Mouse (Mus musculus) heart, embryonic 13.5 days (tissue): ENCODE results near the gene Tubgcp3. TPM values are rescaled to one million over a fixed set of nuclear protein-coding genes. Genes with fewer than 3 reads are reported as not detected.
"Not testable (repeated sequence)": the region's sequence is repeated elsewhere in the genome, so short reads cannot be mapped to it uniquely, and the experiment has no call there.

Experiments
- ATAC-seq: fragments of 200-750 bp; cut with Nextera tagmentation; 2 replicates; pipeline ENCODE4 v1.8.0; 2017; ENCODE audit warnings: moderate TSS enrichment; ENCODE audit not compliant: insufficient number of reproducible peaks, low FRiP score, low TSS enrichment; ENCODE audit errors: extremely low read depth
- H3K27ac ChIP-seq: fragments of 300-500 bp; sonication (generic); replicated peaks from 2 replicates; pipeline ENCODE4 v1.5.1; 2015; ENCODE audit warnings: moderate library complexity, mild to moderate bottlenecking, inconsistent platforms
- H3K27me3 ChIP-seq: fragments of 300-500 bp; sonication (generic); replicated peaks from 2 replicates; pipeline ENCODE4 v1.6.1; 2015; ENCODE audit warnings: mild to moderate bottlenecking, inconsistent platforms
- H3K36me3 ChIP-seq: fragments of 300-500 bp; sonication (generic); 2 replicates; pipeline ENCODE4 v1.6.1; 2015; ENCODE audit warnings: mild to moderate bottlenecking, inconsistent platforms
- H3K4me1 ChIP-seq: fragments of 300-500 bp; sonication (generic); 2 replicates; pipeline ENCODE4 v1.6.1; 2015; ENCODE audit warnings: inconsistent platforms
- H3K4me2 ChIP-seq: fragments of 300-500 bp; sonication (generic); 2 replicates; pipeline ENCODE4 v1.6.1; 2015; ENCODE audit warnings: inconsistent platforms, mild to moderate bottlenecking, moderate library complexity
- H3K4me3 ChIP-seq: fragments of 300-500 bp; sonication (generic); 2 replicates; pipeline ENCODE4 v1.5.1; 2015; ENCODE audit warnings: moderate library complexity, mild to moderate bottlenecking, inconsistent platforms
- H3K9ac ChIP-seq: fragments of 300-500 bp; sonication (generic); 2 replicates; pipeline ENCODE4 v1.6.1; 2015; ENCODE audit warnings: inconsistent platforms, mild to moderate bottlenecking, moderate library complexity
- H3K9me3 ChIP-seq: fragments of 300-500 bp; sonication (generic); 2 replicates; pipeline ENCODE4 v1.6.1; 2016; ENCODE audit warnings: inconsistent platforms
- WGBS: fragments of 180-500 bp; shearing (Covaris S2); methylation state at CpG from one replicate; pipeline ENCODE4 v1.1.7; 2015; ENCODE audit warnings: mixed read lengths; 5-methylcytosine and 5-hydroxymethylcytosine counted together
- polyA plus RNA-seq: library from polyadenylated mRNA; unstranded; fragments of >200 nt; fragmentation: Nextera tagmentation; extraction: Ambion mirVana; gene quantifications from 2 replicates; pipeline ENCODE4 v1.2.1, GENCODE M21; 2015

Tubgcp3 gene
- polyA plus RNA-seq, 1 experiment from 2014 or later = 22.7 TPM

GRCm38 (mm10) chr8:12638446-12638845 lies 33.6 kb downstream of the Tubgcp3 start:
- H3K4me1 ChIP-seq = no peaks in the 10 kb centered on the region
- H3K36me3 ChIP-seq = peaks cover 87% of the 10 kb centered on the region
- no peaks in the 10 kb centered on the region for H3K27me3 ChIP-seq
- no peak overlapping the region for H3K27ac ChIP-seq
- no peak overlapping the region for H3K9ac ChIP-seq
- no peak for ATAC-seq
- no peak overlapping the region for H3K4me3 ChIP-seq
- WGBS = 83% methylated on average over 11 of the region's 11 CpGs
- no peak overlapping the region for H3K4me2 ChIP-seq
- H3K9me3 ChIP-seq = no peaks in the 10 kb centered on the region

GRCm38 (mm10) chr8:12635366-12635765 lies 36.7 kb downstream of the Tubgcp3 start:
- no peak for ATAC-seq
- no peaks in the 10 kb centered on the region for H3K4me1 ChIP-seq
- no peak overlapping the region for H3K4me2 ChIP-seq
- 78% methylated on average over 2 of the region's 2 CpGs for WGBS
- H3K9ac ChIP-seq = no peak overlapping the region
- H3K9me3 ChIP-seq = no peaks in the 10 kb centered on the region
- H3K4me3 ChIP-seq = no peak overlapping the region
- peaks cover 91% of the 10 kb centered on the region for H3K36me3 ChIP-seq
- no peaks in the 10 kb centered on the region for H3K27me3 ChIP-seq
- H3K27ac ChIP-seq = no peak overlapping the region

GRCm38 (mm10) chr8:12629079-12629478 lies 43.0 kb downstream of the Tubgcp3 start:
- no peaks in the 10 kb centered on the region for H3K27me3 ChIP-seq
- H3K27ac ChIP-seq = no peak overlapping the region
- no peaks in the 10 kb centered on the region for H3K9me3 ChIP-seq
- WGBS = 40% methylated on average over 3 of the region's 3 CpGs
- H3K4me2 ChIP-seq = no peak overlapping the region
- no peak overlapping the region for H3K9ac ChIP-seq
- H3K4me3 ChIP-seq = no peak overlapping the region
- peaks cover 78% of the 10 kb centered on the region for H3K36me3 ChIP-seq
- no peaks in the 10 kb centered on the region for H3K4me1 ChIP-seq
- ATAC-seq = no peak

- 87% methylated on average over 5 of the region's 5 CpGs for WGBS
- ATAC-seq = no peak
- no peak overlapping the region for H3K9ac ChIP-seq
- H3K36me3 ChIP-seq = peaks cover 84% of the 10 kb centered on the region
- H3K27ac ChIP-seq = no peak overlapping the region
- H3K4me3 ChIP-seq = no peak overlapping the region
- no peak overlapping the region for H3K4me2 ChIP-seq
- no peaks in the 10 kb centered on the region for H3K27me3 ChIP-seq
- H3K4me1 ChIP-seq = no peaks in the 10 kb centered on the region
- H3K9me3 ChIP-seq = no peaks in the 10 kb centered on the region
Measured at GRCm38 (mm10) chr8:12625890-12626289, 46.2 kb downstream of the Tubgcp3 start.

- H3K9ac ChIP-seq = no peak overlapping the region
- no peaks in the 10 kb centered on the region for H3K27me3 ChIP-seq
- no peaks in the 10 kb centered on the region for H3K9me3 ChIP-seq
- H3K4me3 ChIP-seq = no peak overlapping the region
- no peak overlapping the region for H3K27ac ChIP-seq
- WGBS = 88% methylated on average over 18 of the region's 18 CpGs
- peaks cover 76% of the 10 kb centered on the region for H3K36me3 ChIP-seq
- ATAC-seq = no peak
- no peaks in the 10 kb centered on the region for H3K4me1 ChIP-seq
- H3K4me2 ChIP-seq = no peak overlapping the region
Measured at GRCm38 (mm10) chr8:12621550-12622222, 50.4 kb downstream of the Tubgcp3 start.

- H3K27ac ChIP-seq, ATAC-seq, H3K9ac ChIP-seq, H3K27me3 ChIP-seq, H3K4me2 ChIP-seq, H3K4me3 ChIP-seq, H3K4me1 ChIP-seq, H3K9me3 ChIP-seq: not testable (repeated sequence)
- 68% methylated on average over 3 of the region's 3 CpGs for WGBS
- peaks cover 66% of the 10 kb centered on the region for H3K36me3 ChIP-seq
Measured at GRCm38 (mm10) chr8:12617369-12617768, 54.7 kb downstream of the Tubgcp3 start.

GRCm38 (mm10) chr8:12613201-12613600 lies 58.8 kb downstream of the Tubgcp3 start:
- Histone ChIP-seq H3K4me2 (no peak overlapping the region), H3K4me1 (peaks cover 6% of the 10 kb centered on the region; the same call in 1 of the 2 replicates), H3K9me3 (no peaks in the 10 kb centered on the region), H3K4me3 (no peak overlapping the region), H3K27ac (no peak overlapping the region), H3K9ac (no peak overlapping the region), H3K36me3 (peaks cover 31% of the 10 kb centered on the region), H3K27me3 (no peaks in the 10 kb centered on the region; the same call in 1 of the 2 replicates)
- 76% methylated on average over 7 of the region's 7 CpGs for WGBS
- ATAC-seq = no peak

GRCm38 (mm10) chr8:12609752-12610449 lies 62.1 kb downstream of the Tubgcp3 start:
- H3K4me1 ChIP-seq = no peaks in the 10 kb centered on the region
- peaks cover under 1% of the 10 kb centered on the region for H3K27me3 ChIP-seq
- H3K9me3 ChIP-seq = no peaks in the 10 kb centered on the region
- no peak overlapping the region for H3K9ac ChIP-seq
- H3K4me3 ChIP-seq = no peak overlapping the region
- WGBS = 69% methylated on average over 12 of the region's 12 CpGs
- peaks cover 10% of the 10 kb centered on the region for H3K36me3 ChIP-seq
- H3K27ac ChIP-seq = no peak overlapping the region
- no peak overlapping the region for H3K4me2 ChIP-seq
- ATAC-seq = no peak

- Histone ChIP-seq H3K27ac (no peak overlapping the region), H3K4me1 (no peaks in the 10 kb centered on the region), H3K27me3 (peaks cover 12% of the 10 kb centered on the region), H3K4me3 (no peak overlapping the region), H3K4me2 (no peak overlapping the region), H3K9ac (no peak overlapping the region), H3K9me3 (no peaks in the 10 kb centered on the region), H3K36me3 (peaks cover 1% of the 10 kb centered on the region; the same call in 1 of the 2 replicates)
- no peak for ATAC-seq
- WGBS = 67% methylated on average over 10 of the region's 10 CpGs
Measured at GRCm38 (mm10) chr8:12608810-12609209, 63.2 kb downstream of the Tubgcp3 start.

- Histone ChIP-seq H3K4me2 (no peak overlapping the region), H3K4me1 (no peaks in the 10 kb centered on the region), H3K27ac (no peak overlapping the region), H3K9ac (no peak overlapping the region), H3K4me3 (no peak overlapping the region), H3K36me3 (no peaks in the 10 kb centered on the region), H3K27me3 (peaks cover 17% of the 10 kb centered on the region), H3K9me3 (no peaks in the 10 kb centered on the region)
- WGBS = 18% methylated on average over 6 of the region's 6 CpGs
- ATAC-seq = no peak
Measured at GRCm38 (mm10) chr8:12607223-12607622, 64.8 kb downstream of the Tubgcp3 start.

GRCm38 (mm10) chr8:12583785-12584184 lies 88.3 kb downstream of the Tubgcp3 start:
- no peak overlapping the region for H3K9ac ChIP-seq
- no peaks in the 10 kb centered on the region for H3K4me1 ChIP-seq
- no peak for ATAC-seq
- H3K27ac ChIP-seq = no peak overlapping the region
- peaks cover 5% of the 10 kb centered on the region for H3K27me3 ChIP-seq
- WGBS = 69% methylated on average over 5 of the region's 5 CpGs
- H3K4me3 ChIP-seq = no peak overlapping the region
- H3K36me3 ChIP-seq = no peaks in the 10 kb centered on the region
- H3K4me2 ChIP-seq = no peak overlapping the region
- H3K9me3 ChIP-seq = no peaks in the 10 kb centered on the region
